Mouse (Mus musculus): ENCODE measurements around the gene Amz2. TPM values are rescaled to one million over a fixed set of nuclear protein-coding genes. Genes with fewer than 3 reads are reported as not detected.

Amz2 gene
- 10 to 100 TPM; 54.7 to 64.7 TPM for total RNA-seq (2021)
- long read RNA-seq, experiment 1, transcript Amz2-202 (9 exons, 2,816 nt), result major isoform, 6 of 15 reads
- long read RNA-seq, experiment 1, partial matches to known transcripts, result 0 of 15 reads
- long read RNA-seq, experiment 1, other reads (novel, unspliced or antisense), result 5 of 15 reads
- long read RNA-seq, experiment 2, transcript Amz2-202 (9 exons, 2,816 nt), result major isoform, 8 of 26 reads
- long read RNA-seq, experiment 2, partial matches to known transcripts, result 3 of 26 reads
- long read RNA-seq, experiment 2, other reads (novel, unspliced or antisense), result 13 of 26 reads

- TF ChIP-seq CTCF (conservative IDR thresholded peaks at IDR 0.05), result peak; percentile 90
- peak within 1 kb of the TSS; percentile 93 for H3K27ac ChIP-seq
- DNase-seq (ENCODE audit: low spot score in 2 of 2), result peak; percentile 98 to 99
- H3K4me3 ChIP-seq, result peak within 1 kb of the TSS; percentile 73
Measured at GRCm38 (mm10) chr11:109425392-109426271, at the start of gene Amz2. Gene Amz2, plus strand, starts transcription at chr11:109425946.

- DNase-seq (ENCODE audit: low spot score in 2 of 2), result no peak
- H3K4me3 ChIP-seq, result no peak overlapping the region; the same call in 1 of the 2 replicates
- peak overlapping the region; percentile 61; the same call in 1 of the 2 replicates for H3K27ac ChIP-seq
- TF ChIP-seq CTCF (conservative IDR thresholded peaks at IDR 0.05), result no peak
Measured at GRCm38 (mm10) chr11:109376484-109377143, 49.1 kb upstream of the Amz2 start.

- H3K4me3 ChIP-seq, result no peak overlapping the region; the same call in 1 of the 2 replicates
- H3K27ac ChIP-seq, result peak overlapping the region; percentile 61; the same call in 1 of the 2 replicates
- no peak for TF ChIP-seq CTCF (conservative IDR thresholded peaks at IDR 0.05)
- DNase-seq (ENCODE audit: low spot score in 2 of 2), result no peak
Measured at GRCm38 (mm10) chr11:109377477-109377876, 48.3 kb upstream of the Amz2 start.

- TF ChIP-seq CTCF (conservative IDR thresholded peaks at IDR 0.05), result no peak
- peak overlapping the region; percentile 61; the same call in 1 of the 2 replicates for H3K27ac ChIP-seq
- no peak overlapping the region for H3K4me3 ChIP-seq
- no peak for DNase-seq (ENCODE audit: low spot score in 2 of 2)
Measured at GRCm38 (mm10) chr11:109378051-109378450, 47.7 kb upstream of the Amz2 start.

- DNase-seq (ENCODE audit: low spot score in 2 of 2), result no peak
- Histone ChIP-seq H3K27ac (no peak overlapping the region), H3K4me3 (no peak overlapping the region)
- TF ChIP-seq CTCF (conservative IDR thresholded peaks at IDR 0.05), result no peak
Measured at GRCm38 (mm10) chr11:109380662-109381061, 45.1 kb upstream of the Amz2 start.

- Histone ChIP-seq H3K4me3 (no peak overlapping the region), H3K27ac (no peak overlapping the region)
- DNase-seq (ENCODE audit: low spot score in 2 of 2), result no peak
- no peak for TF ChIP-seq CTCF (conservative IDR thresholded peaks at IDR 0.05)
Measured at GRCm38 (mm10) chr11:109385296-109385695, 40.5 kb upstream of the Amz2 start.

GRCm38 (mm10) chr11:109389046-109389445, 36.7 kb upstream of the Amz2 start:
- no peak for TF ChIP-seq CTCF (conservative IDR thresholded peaks at IDR 0.05)
- Histone ChIP-seq H3K4me3 (no peak overlapping the region), H3K27ac (no peak overlapping the region)
- no peak for DNase-seq (ENCODE audit: low spot score in 2 of 2)

- TF ChIP-seq CTCF (conservative IDR thresholded peaks at IDR 0.05), result no peak
- no peak for DNase-seq (ENCODE audit: low spot score in 2 of 2)
- Histone ChIP-seq H3K4me3 (no peak overlapping the region), H3K27ac (no peak overlapping the region)
Measured at GRCm38 (mm10) chr11:109391200-109391599, 34.5 kb upstream of the Amz2 start.

GRCm38 (mm10) chr11:109391760-109392159, 34.0 kb upstream of the Amz2 start:
- no peak for TF ChIP-seq CTCF (conservative IDR thresholded peaks at IDR 0.05)
- no peak for DNase-seq (ENCODE audit: low spot score in 2 of 2)
- Histone ChIP-seq H3K4me3 (no peak overlapping the region), H3K27ac (peak overlapping the region; percentile 78; the same call in 1 of the 2 replicates)

GRCm38 (mm10) chr11:109392601-109393000, 33.1 kb upstream of the Amz2 start:
- no peak for DNase-seq (ENCODE audit: low spot score in 2 of 2)
- peak overlapping the region; percentile 78 for H3K27ac ChIP-seq
- TF ChIP-seq CTCF (conservative IDR thresholded peaks at IDR 0.05), result no peak
- H3K4me3 ChIP-seq, result no peak overlapping the region

GRCm38 (mm10) chr11:109394758-109395157, 31.0 kb upstream of the Amz2 start:
- Histone ChIP-seq H3K4me3 (no peak overlapping the region), H3K27ac (peak overlapping the region; percentile 64; the same call in 1 of the 2 replicates)
- DNase-seq (ENCODE audit: low spot score in 2 of 2), result no peak
- no peak for TF ChIP-seq CTCF (conservative IDR thresholded peaks at IDR 0.05)

GRCm38 (mm10) chr11:109395291-109395690, 30.5 kb upstream of the Amz2 start:
- H3K4me3 ChIP-seq, result no peak overlapping the region
- TF ChIP-seq CTCF (conservative IDR thresholded peaks at IDR 0.05), result no peak
- DNase-seq (ENCODE audit: low spot score in 2 of 2), result no peak
- H3K27ac ChIP-seq, result no peak overlapping the region

GRCm38 (mm10) chr11:109406431-109406830, 19.3 kb upstream of the Amz2 start:
- DNase-seq (ENCODE audit: low spot score in 2 of 2), result no peak
- no peak overlapping the region for H3K4me3 ChIP-seq
- H3K27ac ChIP-seq, result no peak overlapping the region
- no peak for TF ChIP-seq CTCF (conservative IDR thresholded peaks at IDR 0.05)

Measured in layer of hippocampus, adult 2 months (tissue).